Mouse (Mus musculus): ENCODE results near the gene Gm9125.

The Gm9125 gene

DNA sequence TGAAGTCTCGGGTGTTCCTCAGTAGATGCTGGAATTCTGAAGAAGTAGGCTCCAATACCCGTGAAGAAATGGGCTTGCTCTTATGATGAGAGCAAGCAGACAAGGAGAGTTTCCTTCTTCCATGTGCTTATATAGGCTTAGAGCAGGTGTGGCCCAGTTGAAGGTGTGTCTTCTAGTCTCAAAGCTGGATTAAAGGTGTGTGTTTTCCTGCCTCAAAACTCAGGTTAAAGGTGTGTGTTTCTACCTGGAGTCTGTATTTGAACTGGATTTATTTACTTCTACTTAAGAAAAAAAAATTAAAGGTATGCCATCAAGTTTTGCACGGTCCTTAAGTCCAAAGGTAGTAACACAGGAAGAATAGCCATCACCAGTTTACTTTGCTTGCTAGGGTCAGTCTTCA, at the start of gene Gm9125:
TSS of gene Gm9125 (minus strand) at position 101 of the 400 bp plus-strand sequence.
- WGBS, result 91% methylated on average over 2 of the region's 3 CpGs

DNA sequence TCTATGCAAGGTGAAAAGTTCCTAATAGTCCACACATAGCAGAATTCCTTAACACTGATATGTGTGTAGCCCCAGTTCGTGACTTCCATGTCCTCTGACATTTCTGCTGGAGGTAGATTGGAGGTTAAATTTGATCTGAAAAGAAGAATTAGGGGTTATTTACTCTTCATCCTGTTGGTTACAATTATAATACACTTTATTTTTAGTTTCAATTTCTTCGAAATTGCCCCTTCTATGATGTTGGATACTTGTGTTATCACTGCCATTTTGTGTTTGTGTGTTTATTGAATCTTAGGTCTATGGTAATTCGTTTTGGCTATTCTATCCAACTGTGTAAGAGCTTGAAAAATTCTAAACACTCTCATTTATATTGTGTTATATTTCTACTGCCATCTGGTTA, 17.9 kb upstream of the Gm9125 start, which contains the start of gene Gm10697:
TSS of gene Gm10697 (minus strand) at position 101 of the 400 bp plus-strand sequence.
- WGBS, result 85% methylated on average over 2 of the region's 3 CpGs

DNA sequence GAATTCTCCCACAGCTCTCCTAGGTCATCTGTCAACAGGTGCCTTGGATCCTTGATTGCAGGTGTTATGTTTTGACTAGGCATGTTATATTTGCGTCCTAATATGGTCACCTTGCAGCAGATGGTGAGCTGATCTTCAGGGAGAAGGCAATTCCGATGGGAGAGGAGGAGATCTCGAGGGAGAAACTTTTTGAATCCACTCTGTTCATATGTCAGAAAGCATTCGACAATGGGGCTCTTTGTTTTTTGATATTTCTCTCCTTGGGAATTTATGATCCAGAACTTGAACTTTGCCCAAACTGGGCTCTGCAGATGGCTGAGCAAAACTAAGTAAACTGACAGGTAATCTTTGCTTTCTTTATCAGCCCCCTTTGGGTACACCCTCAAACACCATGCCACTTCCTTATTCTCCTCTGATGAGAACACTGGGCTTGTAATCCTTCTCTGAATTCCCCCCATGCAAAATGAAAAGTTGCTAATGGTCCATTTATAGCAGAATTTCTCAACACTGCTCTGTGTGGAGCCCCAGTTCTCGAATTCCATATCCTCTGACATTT, 5.0 kb downstream of the Gm9125 start:
- 57% methylated on average over 1 of the region's 5 CpGs for WGBS

DNA sequence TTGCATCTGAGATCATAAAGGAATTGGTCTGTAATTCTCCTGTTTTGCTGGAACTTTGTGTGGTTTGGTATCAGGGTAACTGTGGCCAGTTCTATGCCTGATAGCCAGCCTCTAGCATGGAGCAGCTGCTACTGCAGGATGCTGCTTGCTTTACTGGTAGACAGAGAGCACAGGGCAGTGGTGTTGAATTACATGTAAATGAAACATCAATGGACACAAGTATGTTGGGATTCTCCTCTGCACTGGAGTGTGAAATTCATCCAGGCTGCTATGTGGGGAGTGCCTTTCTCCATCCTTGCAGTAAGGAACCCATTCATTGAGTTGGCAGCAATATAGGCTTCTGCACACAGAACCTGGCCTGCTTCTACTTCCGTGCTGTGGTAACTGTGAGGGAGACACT, 16.4 kb downstream of the Gm9125 start:
- 79% methylated on average over 1 of the region's 1 CpGs for WGBS

DNA sequence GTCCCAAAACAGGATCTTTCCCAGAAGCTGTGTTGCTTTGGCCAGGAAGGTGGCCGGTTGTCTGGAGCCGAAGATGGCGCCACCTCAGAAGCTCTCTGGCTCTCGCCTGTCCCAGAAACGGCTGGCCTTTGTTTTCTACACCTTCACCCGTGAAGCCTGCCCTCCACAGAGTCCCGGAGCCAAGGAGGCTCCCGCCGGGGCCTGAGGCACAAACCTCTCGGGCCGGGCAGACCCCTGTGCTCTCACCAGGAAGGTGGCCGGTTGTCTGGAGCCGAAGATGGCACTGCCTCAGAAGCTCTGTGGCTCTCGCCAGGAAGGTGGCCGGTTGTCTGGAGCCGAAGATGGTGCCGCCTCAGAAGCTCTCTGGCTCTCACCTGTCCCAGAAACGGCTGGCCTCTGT, 20.3 kb downstream of the Gm9125 start:
- WGBS, result 89% methylated on average over 18 of the region's 18 CpGs

All from cerebral cortex, adult 2 months (tissue).